Mouse (Mus musculus): ENCODE measurements at regions not wholly inside any gene's neighbourhood (a gene's known extent, or its start where the extent isn't known, plus 50 kb on each side); places are given as distances from the start of the nearest gene placed in this dataset.

- intact Hi-C loops (cut with DNase I): no loop called here
- peak; percentile 14 to 26 for DNase-seq
These were observed 368.8 kb downstream of the D3Ertd751e start for GRCm38 (mm10) chr3:42110976-42111847.

GRCm38 (mm10) chr3:42129821-42130560 is 387.6 kb downstream of the D3Ertd751e start:
- intact Hi-C loops (cut with DNase I): no loop called here
- no peak for DNase-seq

- intact Hi-C loops (cut with DNase I): no loop called here
These were observed 389.9 kb downstream of the D3Ertd751e start for GRCm38 (mm10) chr3:42132322-42132721.

GRCm38 (mm10) chr3:42153372-42153771 is 411.0 kb downstream of the D3Ertd751e start:
- intact Hi-C loops (cut with DNase I): no loop called here

More at GRCm38 (mm10) chr3:42132322-42132721, 389.9 kb downstream of the D3Ertd751e start:
- no peak for DNase-seq

GRCm38 (mm10) chr3:42154909-42155308 is 412.5 kb downstream of the D3Ertd751e start:
- intact Hi-C loops (cut with DNase I): no loop called here
- no peak for DNase-seq

More at GRCm38 (mm10) chr3:42153372-42153771, 411.0 kb downstream of the D3Ertd751e start:
- no peak for DNase-seq

- no peak for DNase-seq
- intact Hi-C loops (cut with DNase I): no loop called here
These were observed 421.3 kb downstream of the D3Ertd751e start for GRCm38 (mm10) chr3:42163666-42164065.

- intact Hi-C loops (cut with DNase I): no loop called here
- no peak for DNase-seq
These were observed 456.8 kb downstream of the D3Ertd751e start for GRCm38 (mm10) chr3:42199206-42199605.

- intact Hi-C loops (cut with DNase I): no loop called here
These were observed 459.0 kb downstream of the D3Ertd751e start for GRCm38 (mm10) chr3:42201373-42201772.

GRCm38 (mm10) chr3:42205640-42206039 is 463.2 kb downstream of the D3Ertd751e start:
- DNase-seq: no peak
- intact Hi-C loops (cut with DNase I): no loop called here

More at GRCm38 (mm10) chr3:42201373-42201772, 459.0 kb downstream of the D3Ertd751e start:
- no peak for DNase-seq

GRCm38 (mm10) chr3:42211420-42211819 is 469.0 kb downstream of the D3Ertd751e start:
- intact Hi-C loops (cut with DNase I): no loop called here
- DNase-seq: no peak

- intact Hi-C loops (cut with DNase I): no loop called here
- no peak for DNase-seq
These were observed 470.0 kb downstream of the D3Ertd751e start for GRCm38 (mm10) chr3:42212456-42212855.

GRCm38 (mm10) chr3:42213163-42213562 is 470.8 kb downstream of the D3Ertd751e start:
- intact Hi-C loops (cut with DNase I): no loop called here
- no peak for DNase-seq

GRCm38 (mm10) chr3:42214624-42215276 is 472.3 kb downstream of the D3Ertd751e start:
- intact Hi-C loops (cut with DNase I): no loop called here
- DNase-seq: no peak

- intact Hi-C loops (cut with DNase I): no loop called here
These were observed 476.3 kb downstream of the D3Ertd751e start for GRCm38 (mm10) chr3:42218719-42219118.

GRCm38 (mm10) chr3:42227679-42228398 is 485.4 kb downstream of the D3Ertd751e start:
- intact Hi-C loops (cut with DNase I): no loop called here
- DNase-seq: no peak

More at GRCm38 (mm10) chr3:42218719-42219118, 476.3 kb downstream of the D3Ertd751e start:
- no peak for DNase-seq

GRCm38 (mm10) chr3:42228399-42228755 is 486.0 kb downstream of the D3Ertd751e start:
- no peak for DNase-seq
- intact Hi-C loops (cut with DNase I): no loop called here

- intact Hi-C loops (cut with DNase I): no loop called here
- DNase-seq: no peak
These were observed 489.9 kb downstream of the D3Ertd751e start for GRCm38 (mm10) chr3:42232268-42232667.

- intact Hi-C loops (cut with DNase I): no loop called here
These were observed 491.3 kb downstream of the D3Ertd751e start for GRCm38 (mm10) chr3:42233756-42234155.

GRCm38 (mm10) chr3:42235515-42235914 is 493.1 kb downstream of the D3Ertd751e start:
- intact Hi-C loops (cut with DNase I): no loop called here
- DNase-seq: no peak

More at GRCm38 (mm10) chr3:42233756-42234155, 491.3 kb downstream of the D3Ertd751e start:
- no peak for DNase-seq

Measured in heart, postnatal 14 days (tissue).